ENCODE assay signal across 16 mouse cellular contexts in the genomic region with DNA sequence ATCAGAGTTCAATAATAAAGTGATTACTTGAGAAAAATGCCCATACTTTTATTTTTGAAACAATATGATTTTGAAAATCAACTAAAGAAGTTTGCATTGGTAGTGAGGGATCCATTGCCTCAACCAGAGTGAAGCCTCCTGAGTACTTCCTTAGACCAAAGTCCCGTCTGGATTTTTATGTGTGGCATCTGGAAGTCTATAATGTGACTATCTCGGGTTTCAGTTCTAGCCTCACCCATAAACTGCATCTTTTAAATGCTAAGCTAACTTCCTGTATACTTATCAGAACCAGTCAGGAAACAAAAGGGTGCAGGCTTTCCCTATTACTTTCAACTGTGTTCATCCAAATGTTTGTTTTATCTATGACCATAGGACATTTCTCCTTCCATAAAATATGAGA.
"Had no signal": no experiment of that assay in that cellular context is flagged by ENCODE, and none has a peak within 500 bp of the region (broad histone marks: within the 10 kb centered on the region; RNA-seq: fewer than 3 reads in every experiment).

No protein-coding gene starts in this region.

- H3K4me1 ChIP-seq: midbrain, embryonic 13.5 days; midbrain, embryonic 15.5 days; neural tube, embryonic 12.5 days; stomach, embryonic 15.5 days had no signal

- DNase-seq: lung, adult 2 months; lung, postnatal 14 days; lung, postnatal 36 days; right cerebral cortex, postnatal 14 days; thymus, adult 2 months; thymus, postnatal 25 days; thymus, postnatal 4 days had no signal

- H3K36me3 ChIP-seq: lung, embryonic 15.5 days; midbrain, embryonic 13.5 days; midbrain, embryonic 15.5 days; neural tube, embryonic 12.5 days; stomach, embryonic 15.5 days had no signal

- H3K4me3 ChIP-seq: lung, embryonic 15.5 days; megakaryocyte, embryonic 14.5 days; midbrain, embryonic 13.5 days; midbrain, embryonic 15.5 days; neural tube, embryonic 12.5 days; stomach, embryonic 15.5 days had no signal

- H3K27ac ChIP-seq: lung, embryonic 15.5 days; macrophage; midbrain, embryonic 13.5 days; midbrain, embryonic 15.5 days; neural tube, embryonic 12.5 days; stomach, embryonic 15.5 days; stomach, postnatal 0 days had no signal

- H3K4me2 ChIP-seq: lung, embryonic 15.5 days; midbrain, embryonic 13.5 days; midbrain, embryonic 15.5 days; neural tube, embryonic 12.5 days; stomach, embryonic 15.5 days had no signal

- ATAC-seq: lung, postnatal 0 days; midbrain, embryonic 13.5 days; midbrain, embryonic 15.5 days had no signal

- H3K27me3 ChIP-seq: lung, embryonic 15.5 days; megakaryocyte, embryonic 14.5 days; midbrain, embryonic 13.5 days; midbrain, embryonic 15.5 days; neural tube, embryonic 12.5 days; stomach, embryonic 15.5 days had no signal

- H3K9me3 ChIP-seq: lung, embryonic 15.5 days; midbrain, embryonic 13.5 days; midbrain, embryonic 15.5 days; neural tube, embryonic 12.5 days; stomach, embryonic 15.5 days had no signal

- H3K9ac ChIP-seq: lung, embryonic 15.5 days; midbrain, embryonic 13.5 days; midbrain, embryonic 15.5 days; neural tube, embryonic 12.5 days; stomach, embryonic 15.5 days had no signal
